Mouse (Mus musculus) thymus, adult 2 months (tissue): Measurements from ENCODE around the gene Tubb2b. TPM values are rescaled to one million over a fixed set of nuclear protein-coding genes. Genes with fewer than 3 reads are reported as not detected.
A peak's percentile ranks its signal among the peaks of the same experiment; 100 is the strongest.

Experiments used
- DNase-seq: peaks from one replicate; pipeline ENCODE4 v3.0.0; 2021
- H3K27ac ChIP-seq: fragments of 200-500 bp; 2 replicates; pipeline ENCODE4 v1.5.1; 2012; ENCODE audit warnings: low read length, control low read depth; ENCODE audit not compliant: control insufficient read depth, insufficient read depth
- H3K27me3 ChIP-seq: fragments of 200-500 bp; 2 replicates; pipeline ENCODE4 v1.6.1; 2012; ENCODE audit warnings: mild to moderate bottlenecking, low read length, moderate library complexity, mixed read lengths; ENCODE audit not compliant: control insufficient read depth, insufficient read depth
- H3K36me3 ChIP-seq: fragments of 200-500 bp; 2 replicates; pipeline ENCODE4 v1.6.1; 2012; ENCODE audit warnings: mild to moderate bottlenecking, low read length, moderate library complexity; ENCODE audit not compliant: control insufficient read depth, insufficient read depth
- H3K4me1 ChIP-seq: fragments of 200-500 bp; replicated peaks from 2 replicates; pipeline ENCODE4 v1.6.1; 2012; ENCODE audit warnings: low read length; ENCODE audit not compliant: control insufficient read depth, insufficient read depth
- H3K4me3 ChIP-seq: fragments of 200-500 bp; 2 replicates; pipeline ENCODE4 v1.5.1; 2012; ENCODE audit warnings: mild to moderate bottlenecking, low read length, control low read depth, moderate library complexity; ENCODE audit not compliant: control insufficient read depth, insufficient read depth
- CTCF ChIP-seq: fragments of 200-500 bp; IDR thresholded peaks from 2 replicates; pipeline ENCODE4 v1.5.1; 2012; ENCODE audit warnings: mild to moderate bottlenecking, control low read depth, low read length, moderate library complexity, borderline replicate concordance; ENCODE audit not compliant: control insufficient read depth, poor library complexity, insufficient read depth; ENCODE audit errors: extremely low read depth
- POLR2A ChIP-seq: fragments of 200-500 bp; IDR thresholded peaks from 2 replicates; pipeline ENCODE4 v1.6.1; 2012; ENCODE audit warnings: mild to moderate bottlenecking, low read length, control low read depth, moderate library complexity; ENCODE audit not compliant: control insufficient read depth, poor library complexity, insufficient read depth; ENCODE audit errors: extremely low read depth
- WGBS: fragments of 180-500 bp; shearing (Covaris S2); methylation state at CpG from one replicate; pipeline ENCODE4 v1.1.7; 2018; 5-methylcytosine and 5-hydroxymethylcytosine counted together
- polyA plus RNA-seq: library from polyadenylated mRNA; depleted of rRNA; stranded (reverse); fragments of >200 nt; gene quantifications from 2 replicates; pipeline ENCODE4 v1.2.3, GENCODE M21; 2012

Gene Tubb2b
- polyA plus RNA-seq, 1 experiment, result 217 TPM

GRCm38 (mm10) chr13:34151425-34151824 is 21.2 kb upstream of the Tubb2b start:
- Histone ChIP-seq H3K4me1 (peaks cover 14% of the 10 kb centered on the region), H3K27me3 (no peaks in the 10 kb centered on the region), H3K36me3 (no peaks in the 10 kb centered on the region), H3K27ac (no peak overlapping the region), H3K4me3 (no peak overlapping the region)
- TF ChIP-seq CTCF (no peak), POLR2A (no peak)
- WGBS, result 85% methylated on average over 1 of the region's 1 CpGs
- DNase-seq, result no peak

- no peak overlapping the region for H3K27ac ChIP-seq
- H3K36me3 ChIP-seq, result no peaks in the 10 kb centered on the region
- DNase-seq, result no peak
- no peak overlapping the region for H3K4me3 ChIP-seq
- H3K4me1 ChIP-seq, result peaks cover 14% of the 10 kb centered on the region
- no peaks in the 10 kb centered on the region for H3K27me3 ChIP-seq
- 80% methylated on average over 19 of the region's 19 CpGs for WGBS
- TF ChIP-seq POLR2A, result no peak
- TF ChIP-seq CTCF, result no peak
These were observed 20.2 kb upstream of the Tubb2b start for GRCm38 (mm10) chr13:34150271-34151027.

GRCm38 (mm10) chr13:34149463-34150176 is 19.4 kb upstream of the Tubb2b start:
- DNase-seq, result no peak
- Histone ChIP-seq H3K27me3 (no peaks in the 10 kb centered on the region), H3K4me3 (no peak overlapping the region), H3K4me1 (peaks cover 14% of the 10 kb centered on the region), H3K27ac (no peak overlapping the region), H3K36me3 (no peaks in the 10 kb centered on the region)
- WGBS, result 87% methylated on average over 5 of the region's 5 CpGs
- no peak for TF ChIP-seq CTCF
- no peak for TF ChIP-seq POLR2A

GRCm38 (mm10) chr13:34148767-34149392 is 18.6 kb upstream of the Tubb2b start:
- H3K27ac ChIP-seq, result no peak overlapping the region
- H3K36me3 ChIP-seq, result no peaks in the 10 kb centered on the region
- peak overlapping the region; percentile 44 for H3K4me3 ChIP-seq
- WGBS, result 11% methylated on average over 23 of the region's 23 CpGs
- H3K27me3 ChIP-seq, result no peaks in the 10 kb centered on the region
- DNase-seq, result peak; percentile 51
- 0 out of 2 replicates have a peak, but pooled peaks have one; percentile 24 for TF ChIP-seq POLR2A
- 0 out of 2 replicates have a peak, but pooled peaks have one; percentile 24 for TF ChIP-seq CTCF
- peaks cover 14% of the 10 kb centered on the region for H3K4me1 ChIP-seq

GRCm38 (mm10) chr13:34148181-34148580 is 17.9 kb upstream of the Tubb2b start:
- Histone ChIP-seq H3K27ac (no peak overlapping the region), H3K27me3 (no peaks in the 10 kb centered on the region), H3K4me3 (no peak overlapping the region), H3K4me1 (peaks cover 10% of the 10 kb centered on the region), H3K36me3 (no peaks in the 10 kb centered on the region)
- WGBS, result 84% methylated on average over 3 of the region's 3 CpGs
- DNase-seq, result no peak
- no peak for TF ChIP-seq POLR2A

GRCm38 (mm10) chr13:34146916-34147315 is 16.6 kb upstream of the Tubb2b start:
- TF ChIP-seq CTCF, result no peak
- no peak for TF ChIP-seq POLR2A
- H3K27ac ChIP-seq, result no peak overlapping the region
- no peak for DNase-seq
- no peaks in the 10 kb centered on the region for H3K36me3 ChIP-seq
- peaks cover 10% of the 10 kb centered on the region for H3K4me1 ChIP-seq
- 64% methylated on average over 3 of the region's 3 CpGs for WGBS
- no peaks in the 10 kb centered on the region for H3K27me3 ChIP-seq
- no peak overlapping the region for H3K4me3 ChIP-seq
